Mouse (Mus musculus) limb, embryonic 11.5 days (tissue): ENCODE measurements around the gene Ccm2. TPM values are rescaled to one million over a fixed set of nuclear protein-coding genes. Genes with fewer than 3 reads are reported as not detected.

Experiments
- ATAC-seq: fragments of 200-750 bp; cut with Nextera tagmentation; 2 replicates; pipeline ENCODE4 v1.8.0; 2017; ENCODE audit warnings: low read depth; ENCODE audit not compliant: insufficient number of reproducible peaks, low FRiP score, low TSS enrichment
- DNase-seq: peaks from one replicate; pipeline ENCODE4 v3.0.0-alpha.2; 2015; ENCODE audit warnings: low spot score
- H3K27ac ChIP-seq: fragments of 300-500 bp; sonication (generic); replicated peaks from 2 replicates; pipeline ENCODE4 v1.5.1; 2014; ENCODE audit warnings: low read depth, mild to moderate bottlenecking, low read length
- H3K27me3 ChIP-seq: fragments of 300-500 bp; sonication (generic); 2 replicates; pipeline ENCODE4 v1.6.1; 2014; ENCODE audit warnings: mild to moderate bottlenecking, low read length, mixed read lengths; ENCODE audit not compliant: control insufficient read depth, insufficient read depth
- H3K36me3 ChIP-seq: fragments of 300-500 bp; sonication (generic); 2 replicates; pipeline ENCODE4 v1.6.1; 2014; ENCODE audit warnings: mild to moderate bottlenecking, low read length, moderate library complexity, mixed read lengths; ENCODE audit not compliant: control insufficient read depth, insufficient read depth
- H3K4me1 ChIP-seq: fragments of 300-500 bp; sonication (generic); 2 replicates; pipeline ENCODE4 v1.6.1; 2014; ENCODE audit warnings: low read length, mixed read lengths; ENCODE audit not compliant: control insufficient read depth, insufficient read depth
- H3K4me2 ChIP-seq: fragments of 300-500 bp; sonication (generic); 2 replicates; pipeline ENCODE4 v1.6.1; 2014; ENCODE audit warnings: low read depth, mild to moderate bottlenecking, moderate library complexity; ENCODE audit not compliant: severe bottlenecking
- H3K4me3 ChIP-seq: fragments of 300-500 bp; sonication (generic); 2 replicates; pipeline ENCODE4 v1.5.1; 2014; ENCODE audit warnings: low read depth, low read length
- H3K9ac ChIP-seq: fragments of 300-500 bp; sonication (generic); 2 replicates; pipeline ENCODE4 v1.6.1; 2014; ENCODE audit warnings: mild to moderate bottlenecking, low read length
- H3K9me3 ChIP-seq: fragments of 300-500 bp; sonication (generic); 2 replicates; pipeline ENCODE4 v1.6.1; 2016; ENCODE audit warnings: low read length; ENCODE audit not compliant: control insufficient read depth
- WGBS: fragments of 180-500 bp; shearing (Covaris S2); extraction: QIAGEN DNeasy Blood & Tissue Kit; methylation state at CpG from one replicate; pipeline ENCODE4 v1.1.7; 2014; 5-methylcytosine and 5-hydroxymethylcytosine counted together
- polyA plus RNA-seq: library from polyadenylated mRNA; unstranded; fragments of >200 nt; fragmentation: Nextera tagmentation; extraction: Ambion mirVana; gene quantifications from 2 replicates; pipeline ENCODE4 v1.2.1, GENCODE M21; 2014

The Ccm2 gene
- polyA plus RNA-seq, 1 experiment from 2014 or later, result 96.9 TPM

DNA sequence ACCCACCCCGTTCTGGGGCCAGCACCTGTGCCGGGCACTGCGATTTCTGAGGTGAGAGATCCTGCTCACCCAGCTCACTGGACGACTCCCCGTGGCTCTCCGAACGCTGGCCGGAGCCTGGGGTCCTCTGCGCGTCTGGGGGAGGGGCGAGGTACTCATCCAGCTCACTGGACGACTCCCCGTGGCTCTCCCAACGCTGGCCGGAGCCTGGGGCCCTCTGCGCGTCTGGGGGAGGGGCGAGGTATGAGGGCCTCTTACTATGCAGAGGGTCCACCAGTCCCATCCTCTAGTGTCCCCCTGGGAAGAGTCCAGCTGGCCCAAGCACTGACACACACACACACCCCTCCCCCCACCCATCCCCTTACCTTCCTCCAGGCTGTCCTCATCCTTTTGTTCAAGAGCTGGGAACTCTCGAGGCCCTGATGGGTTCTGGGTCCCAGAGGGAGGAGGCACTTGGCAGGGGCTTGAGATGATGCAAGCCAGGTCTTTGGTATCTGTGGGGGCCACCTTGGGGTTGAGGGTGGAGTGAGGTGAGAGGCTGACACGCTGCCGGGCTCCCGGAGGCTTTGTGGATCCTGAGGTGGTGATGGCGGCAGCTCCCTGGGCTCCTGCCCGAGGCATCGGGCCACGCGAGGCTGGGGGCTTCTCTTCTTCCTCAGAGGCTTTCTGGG lies 52.5 kb downstream of the Ccm2 start:
- Histone ChIP-seq H3K36me3 (peaks cover 14% of the 10 kb centered on the region), H3K27me3 (peaks cover 3% of the 10 kb centered on the region; the same call in 1 of the 2 replicates), H3K4me2 (no peak overlapping the region), H3K9me3 (no peaks in the 10 kb centered on the region), H3K4me1 (peaks cover 3% of the 10 kb centered on the region), H3K9ac (no peak overlapping the region), H3K27ac (no peak overlapping the region), H3K4me3 (no peak overlapping the region)
- WGBS, result 18% methylated on average over 27 of the region's 27 CpGs
- ATAC-seq (no peak), DNase-seq (no peak)

DNA sequence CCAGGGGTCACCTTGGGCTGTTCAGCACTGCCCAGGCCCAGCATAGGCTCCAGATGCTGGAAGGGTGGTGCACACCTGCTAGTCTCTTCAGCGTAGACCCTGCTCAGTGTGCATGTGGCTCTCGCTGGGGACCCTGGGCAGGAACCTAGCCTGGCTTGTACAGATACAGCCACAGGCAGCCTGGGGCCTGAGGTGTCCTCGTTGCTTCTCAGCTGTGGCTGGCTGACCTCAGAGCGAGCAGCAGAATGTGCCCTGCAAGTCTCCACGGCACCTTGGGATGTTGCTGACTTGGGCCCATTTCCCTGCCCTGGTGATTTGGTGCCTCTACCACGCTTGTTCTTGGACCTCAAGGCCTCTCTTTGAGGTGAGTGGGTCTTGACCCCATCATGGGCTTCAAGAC lies 53.1 kb downstream of the Ccm2 start:
- no peak overlapping the region for H3K27ac ChIP-seq

DNA sequence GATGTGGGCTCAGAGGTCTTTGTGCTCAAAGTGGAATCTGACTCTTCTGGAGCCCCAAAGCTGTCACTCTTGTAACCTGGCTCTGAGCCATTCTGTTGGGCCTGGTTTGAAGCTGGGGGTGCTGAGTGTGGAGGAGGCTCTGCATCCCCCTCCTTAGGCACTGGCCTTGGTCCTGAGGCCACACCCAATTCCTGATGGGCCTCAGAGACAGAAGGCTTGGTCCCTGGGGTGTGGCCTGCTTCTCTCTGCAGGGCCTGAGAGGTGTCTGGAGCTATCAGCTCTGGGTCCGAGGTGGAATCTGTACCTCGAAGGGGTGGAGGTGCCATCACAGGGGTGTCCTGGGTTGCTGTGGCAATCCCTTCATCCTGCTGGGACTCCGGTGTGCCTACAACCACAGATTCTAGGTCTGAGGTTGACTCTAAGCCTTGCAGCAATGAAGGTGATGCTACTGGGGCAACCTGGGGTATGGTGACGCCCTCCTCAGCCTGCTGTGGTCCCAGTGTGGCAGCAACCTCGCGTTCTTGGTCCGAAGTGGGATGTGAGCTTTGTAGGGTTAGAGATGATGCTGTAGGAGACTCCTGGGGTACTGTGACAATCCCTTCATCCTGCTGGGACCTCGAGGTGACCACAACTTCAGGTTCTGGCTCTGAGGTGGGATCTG lies 53.7 kb downstream of the Ccm2 start:
- no peak overlapping the region for H3K4me3 ChIP-seq
- no peak overlapping the region for H3K27ac ChIP-seq
- H3K27me3 ChIP-seq, result peaks cover 16% of the 10 kb centered on the region
- no peak for DNase-seq
- no peak overlapping the region for H3K4me2 ChIP-seq
- 73% methylated on average over 8 of the region's 8 CpGs for WGBS
- peaks cover 3% of the 10 kb centered on the region for H3K4me1 ChIP-seq
- no peak for ATAC-seq
- no peaks in the 10 kb centered on the region for H3K9me3 ChIP-seq
- peaks cover 14% of the 10 kb centered on the region for H3K36me3 ChIP-seq
- no peak overlapping the region for H3K9ac ChIP-seq

More for the DNA sequence above, 53.1 kb downstream of the Ccm2 start:
- H3K27me3 ChIP-seq, result peaks cover 10% of the 10 kb centered on the region
- peaks cover 14% of the 10 kb centered on the region for H3K36me3 ChIP-seq
- no peak overlapping the region for H3K4me3 ChIP-seq
- DNase-seq, result no peak
- H3K9me3 ChIP-seq, result no peaks in the 10 kb centered on the region
- 88% methylated on average over 6 of the region's 6 CpGs for WGBS
- no peak overlapping the region for H3K4me2 ChIP-seq
- H3K9ac ChIP-seq, result no peak overlapping the region
- ATAC-seq, result no peak
- H3K4me1 ChIP-seq, result peaks cover 3% of the 10 kb centered on the region

DNA sequence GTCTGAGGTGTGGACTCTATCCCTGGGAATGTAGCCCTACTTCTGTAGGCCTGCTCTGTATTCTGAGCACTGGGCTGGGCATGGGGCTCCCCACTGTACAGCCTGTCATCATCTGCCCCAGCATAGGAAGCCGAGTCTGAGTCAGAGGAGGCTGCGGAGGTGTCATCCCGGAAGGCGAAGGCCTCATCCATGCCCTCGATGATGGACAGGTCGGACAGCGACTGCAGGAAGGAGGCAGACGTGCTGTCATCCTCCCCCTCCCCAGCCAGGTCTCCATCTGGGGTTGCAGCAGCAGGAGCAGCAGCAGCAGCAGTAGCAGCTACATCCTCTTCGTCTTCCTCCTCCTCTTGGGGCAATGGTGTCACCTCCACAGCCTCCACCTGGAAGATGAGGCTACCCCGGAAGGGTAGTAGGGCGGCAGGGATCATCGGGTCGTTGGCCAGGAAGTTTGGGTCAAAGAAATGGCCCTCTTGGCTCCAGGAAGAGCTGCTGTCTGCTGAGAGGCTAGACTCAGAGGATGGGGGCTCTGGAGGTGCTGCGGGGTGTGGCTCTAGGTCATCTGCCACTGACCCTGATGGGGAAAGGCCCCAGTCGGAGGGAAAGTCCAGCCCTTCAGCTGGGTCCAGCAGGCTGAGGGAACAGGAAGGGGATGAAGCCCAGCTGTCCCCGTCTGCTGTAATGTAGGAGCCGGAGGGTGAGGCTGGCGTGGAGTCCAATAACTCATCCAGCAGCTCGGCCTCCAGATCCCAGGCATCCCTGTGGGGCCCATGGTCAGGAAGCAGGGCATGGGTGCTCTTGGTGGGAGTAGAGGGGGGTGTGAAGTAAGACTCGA lies 55.2 kb downstream of the Ccm2 start:
- peaks cover 3% of the 10 kb centered on the region for H3K4me1 ChIP-seq
- no peak overlapping the region for H3K4me3 ChIP-seq
- ATAC-seq, result no peak
- H3K36me3 ChIP-seq, result peaks cover 8% of the 10 kb centered on the region
- H3K9me3 ChIP-seq, result no peaks in the 10 kb centered on the region
- DNase-seq, result no peak
- no peak overlapping the region for H3K27ac ChIP-seq
- no peak overlapping the region for H3K9ac ChIP-seq
- H3K27me3 ChIP-seq, result peaks cover 25% of the 10 kb centered on the region
- H3K4me2 ChIP-seq, result no peak overlapping the region
- WGBS, result 73% methylated on average over 20 of the region's 20 CpGs

- Histone ChIP-seq H3K27ac (no peak overlapping the region), H3K4me1 (peaks cover 3% of the 10 kb centered on the region), H3K4me2 (no peak overlapping the region), H3K36me3 (peaks cover 3% of the 10 kb centered on the region; the same call in 1 of the 2 replicates), H3K9ac (no peak overlapping the region), H3K27me3 (peaks cover 25% of the 10 kb centered on the region), H3K4me3 (no peak overlapping the region), H3K9me3 (no peaks in the 10 kb centered on the region)
- DNase-seq (no peak), ATAC-seq (no peak)
- 81% methylated on average over 9 of the region's 9 CpGs for WGBS
Observed at GRCm38 (mm10) chr11:6602662-6603061, 56.0 kb downstream of the Ccm2 start.

DNA sequence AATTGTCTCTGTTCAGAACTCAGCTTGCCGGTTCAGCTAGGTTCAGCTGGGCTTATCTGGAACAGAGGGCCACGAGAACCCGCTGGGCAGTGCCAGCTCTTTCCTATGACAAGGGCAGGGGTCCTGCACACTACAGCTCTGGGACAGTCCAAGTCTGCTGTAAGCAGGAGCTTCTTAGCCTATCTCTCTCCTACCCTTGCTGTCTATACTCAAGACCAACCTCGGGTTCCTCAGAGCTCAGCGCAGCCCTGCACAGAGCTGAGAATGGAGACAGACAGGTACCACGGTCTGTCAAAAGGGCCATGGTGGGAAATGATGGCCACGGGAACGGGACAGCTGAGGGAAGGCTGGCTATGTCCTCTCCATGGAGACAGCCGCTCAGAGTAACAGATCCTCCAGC lies 56.5 kb downstream of the Ccm2 start:
- no peak overlapping the region for H3K27ac ChIP-seq
- no peak overlapping the region for H3K9ac ChIP-seq
- H3K27me3 ChIP-seq, result peaks cover 25% of the 10 kb centered on the region
- no peak for ATAC-seq
- H3K4me2 ChIP-seq, result no peak overlapping the region
- peaks cover 3% of the 10 kb centered on the region for H3K4me1 ChIP-seq
- no peaks in the 10 kb centered on the region for H3K9me3 ChIP-seq
- H3K36me3 ChIP-seq, result no peaks in the 10 kb centered on the region
- WGBS, result 80% methylated on average over 9 of the region's 9 CpGs
- DNase-seq, result no peak
- no peak overlapping the region for H3K4me3 ChIP-seq

GRCm38 (mm10) chr11:6603887-6604603 lies 57.4 kb downstream of the Ccm2 start:
- no peak overlapping the region for H3K4me2 ChIP-seq
- H3K4me1 ChIP-seq, result peaks cover under 1% of the 10 kb centered on the region; the same call in 1 of the 2 replicates
- WGBS, result 23% methylated on average over 12 of the region's 12 CpGs
- H3K27me3 ChIP-seq, result peaks cover 25% of the 10 kb centered on the region
- no peak for ATAC-seq
- no peak overlapping the region for H3K9ac ChIP-seq
- H3K4me3 ChIP-seq, result no peak overlapping the region
- H3K36me3 ChIP-seq, result no peaks in the 10 kb centered on the region
- DNase-seq, result no peak
- H3K9me3 ChIP-seq, result no peaks in the 10 kb centered on the region
- no peak overlapping the region for H3K27ac ChIP-seq

GRCm38 (mm10) chr11:6604604-6604936 lies 57.9 kb downstream of the Ccm2 start:
- Histone ChIP-seq H3K9me3 (no peaks in the 10 kb centered on the region), H3K27me3 (peaks cover 25% of the 10 kb centered on the region), H3K9ac (no peak overlapping the region), H3K4me2 (no peak overlapping the region), H3K36me3 (no peaks in the 10 kb centered on the region), H3K4me1 (no peaks in the 10 kb centered on the region), H3K4me3 (no peak overlapping the region), H3K27ac (no peak overlapping the region)
- no peak for DNase-seq
- ATAC-seq, result no peak
